Mouse (Mus musculus): ENCODE measurements at regions not wholly inside any gene's neighbourhood (a gene's known extent, or its start where the extent isn't known, plus 50 kb on each side); places are given as distances from the start of the nearest gene placed in this dataset.

GRCm38 (mm10) chr15:62056401-62056800 is 1133.6 kb upstream of the A1bg start:
- no peak for TF ChIP-seq POLR2A (IDR thresholded peaks at IDR 0.05; ENCODE audit: control insufficient read depth in 1 of 2, insufficient read depth in 1 of 2, low read depth in 1 of 2, low read length in 2 of 2, poor library complexity in 1 of 2)
- no peak for TF ChIP-seq SIN3A (IDR thresholded peaks at IDR 0.05; ENCODE audit: low read length)
- TF ChIP-seq KAT2A (conservative IDR thresholded peaks at IDR 0.05; ENCODE audit: low read depth, low read length), result no peak
- TF ChIP-seq MAFK (IDR thresholded peaks at IDR 0.05; ENCODE audit: borderline replicate concordance, low read depth, low read length), result no peak
- no peaks in the 10 kb centered on the region for H3K9me3 ChIP-seq (replicated peaks; ENCODE audit: insufficient read depth, low read length)
- H3K4me3 ChIP-seq (ENCODE audit: control insufficient read depth in 1 of 2, insufficient read depth in 1 of 2, low read depth in 2 of 2, low read length in 2 of 2), result no peak overlapping the region
- peaks cover 0 to 12% of the 10 kb centered on the region in 2 experiments; a peak in 2 of 4 replicates for H3K4me1 ChIP-seq (ENCODE audit: control insufficient read depth in 1 of 2, insufficient read depth in 2 of 2, low read length in 2 of 2)
- H3K27ac ChIP-seq (ENCODE audit: control insufficient read depth, low read depth, low read length), result no peak overlapping the region
- H3K36me3 ChIP-seq (ENCODE audit: control insufficient read depth in 1 of 2, insufficient read depth in 2 of 2, low read length in 2 of 2), result peaks cover 15 to 27% of the 10 kb centered on the region in 2 experiments
- no peaks in the 10 kb centered on the region for H3K27me3 ChIP-seq (ENCODE audit: control insufficient read depth in 1 of 2, insufficient read depth in 2 of 2, low read length in 2 of 2)
- H3K79me2 ChIP-seq (ENCODE audit: control insufficient read depth, insufficient read depth, low read length, poor library complexity), result peaks cover 64% of the 10 kb centered on the region
- no peak overlapping the region for H3K9ac ChIP-seq (ENCODE audit: control insufficient read depth, low read depth, low read length, poor library complexity, severe bottlenecking)
- DNase-seq (ENCODE audit: low read depth, low spot score), result no peak

- H3K79me2 ChIP-seq (ENCODE audit: control insufficient read depth, insufficient read depth, low read length, poor library complexity), result peaks cover 77% of the 10 kb centered on the region
- no peak overlapping the region for H3K4me3 ChIP-seq (ENCODE audit: control insufficient read depth in 1 of 2, insufficient read depth in 1 of 2, low read depth in 2 of 2, low read length in 2 of 2)
- TF ChIP-seq E2F4 (IDR thresholded peaks at IDR 0.05; ENCODE audit: borderline replicate concordance, low read depth, low read length), result no peak
- no peak for DNase-seq (ENCODE audit: low read depth, low spot score)
- no peaks in the 10 kb centered on the region for H3K9me3 ChIP-seq (replicated peaks; ENCODE audit: insufficient read depth, low read length)
- H3K36me3 ChIP-seq (ENCODE audit: control insufficient read depth in 1 of 2, insufficient read depth in 2 of 2, low read length in 2 of 2), result peaks cover 15 to 36% of the 10 kb centered on the region in 2 experiments
- H3K9ac ChIP-seq (ENCODE audit: control insufficient read depth, low read depth, low read length, poor library complexity, severe bottlenecking), result no peak overlapping the region
- H3K27me3 ChIP-seq (ENCODE audit: control insufficient read depth in 1 of 2, insufficient read depth in 2 of 2, low read length in 2 of 2), result no peaks in the 10 kb centered on the region
- no peak overlapping the region for H3K27ac ChIP-seq (ENCODE audit: control insufficient read depth, low read depth, low read length)
- H3K4me1 ChIP-seq (ENCODE audit: control insufficient read depth in 1 of 2, insufficient read depth in 2 of 2, low read length in 2 of 2), result peaks cover 0 to 12% of the 10 kb centered on the region in 2 experiments; a peak in 2 of 4 replicates
Measured at GRCm38 (mm10) chr15:62055011-62055410, 1132.2 kb upstream of the A1bg start.

GRCm38 (mm10) chr15:62053420-62054239 is 1130.8 kb upstream of the A1bg start:
- no peak overlapping the region for H3K9ac ChIP-seq (ENCODE audit: control insufficient read depth, low read depth, low read length, poor library complexity, severe bottlenecking)
- peaks cover 82% of the 10 kb centered on the region for H3K79me2 ChIP-seq (ENCODE audit: control insufficient read depth, insufficient read depth, low read length, poor library complexity)
- peaks cover 0 to 12% of the 10 kb centered on the region in 2 experiments; a peak in 2 of 4 replicates for H3K4me1 ChIP-seq (ENCODE audit: control insufficient read depth in 1 of 2, insufficient read depth in 2 of 2, low read length in 2 of 2)
- no peak overlapping the region for H3K27ac ChIP-seq (ENCODE audit: control insufficient read depth, low read depth, low read length)
- H3K4me3 ChIP-seq (ENCODE audit: control insufficient read depth in 1 of 2, insufficient read depth in 1 of 2, low read depth in 2 of 2, low read length in 2 of 2), result no peak overlapping the region
- DNase-seq (ENCODE audit: low read depth, low spot score), result no peak
- H3K36me3 ChIP-seq (ENCODE audit: control insufficient read depth in 1 of 2, insufficient read depth in 2 of 2, low read length in 2 of 2), result peaks cover 13 to 41% of the 10 kb centered on the region in 2 experiments
- TF ChIP-seq GATA1 (IDR thresholded peaks at IDR 0.05; ENCODE audit: low read depth, low read length), result no peak
- TF ChIP-seq TAL1 (IDR thresholded peaks at IDR 0.05; ENCODE audit: low read length), result no peak
- TF ChIP-seq UBTF (IDR thresholded peaks at IDR 0.05; ENCODE audit: borderline replicate concordance, insufficient read depth, low read depth, low read length), result no peak
- no peak for TF ChIP-seq SIN3A (IDR thresholded peaks at IDR 0.05; ENCODE audit: low read length)
- TF ChIP-seq GABPA (IDR thresholded peaks at IDR 0.05; ENCODE audit: low read depth, low read length), result no peak
- no peak for TF ChIP-seq NRF1 (IDR thresholded peaks at IDR 0.05; ENCODE audit: insufficient read depth, low read depth, low read length, poor library complexity, severe bottlenecking)
- no peak for TF ChIP-seq ZC3H11A (IDR thresholded peaks at IDR 0.05; ENCODE audit: low read depth, low read length)
- TF ChIP-seq EP300 (IDR thresholded peaks at IDR 0.05; ENCODE audit: low read depth in 1 of 2, low read length in 2 of 2), result no peak
- TF ChIP-seq CHD2 (IDR thresholded peaks at IDR 0.05; ENCODE audit: low read length), result no peak
- no peak for TF ChIP-seq MXI1 (IDR thresholded peaks at IDR 0.05; ENCODE audit: low read depth, low read length)
- no peak for TF ChIP-seq KAT2A (conservative IDR thresholded peaks at IDR 0.05; ENCODE audit: low read depth, low read length)
- no peaks in the 10 kb centered on the region for H3K9me3 ChIP-seq (replicated peaks; ENCODE audit: insufficient read depth, low read length)
- H3K27me3 ChIP-seq (ENCODE audit: control insufficient read depth in 1 of 2, insufficient read depth in 2 of 2, low read length in 2 of 2), result no peaks in the 10 kb centered on the region
